8 mouse cellular contexts compared by ENCODE assay signal in the genomic region with DNA sequence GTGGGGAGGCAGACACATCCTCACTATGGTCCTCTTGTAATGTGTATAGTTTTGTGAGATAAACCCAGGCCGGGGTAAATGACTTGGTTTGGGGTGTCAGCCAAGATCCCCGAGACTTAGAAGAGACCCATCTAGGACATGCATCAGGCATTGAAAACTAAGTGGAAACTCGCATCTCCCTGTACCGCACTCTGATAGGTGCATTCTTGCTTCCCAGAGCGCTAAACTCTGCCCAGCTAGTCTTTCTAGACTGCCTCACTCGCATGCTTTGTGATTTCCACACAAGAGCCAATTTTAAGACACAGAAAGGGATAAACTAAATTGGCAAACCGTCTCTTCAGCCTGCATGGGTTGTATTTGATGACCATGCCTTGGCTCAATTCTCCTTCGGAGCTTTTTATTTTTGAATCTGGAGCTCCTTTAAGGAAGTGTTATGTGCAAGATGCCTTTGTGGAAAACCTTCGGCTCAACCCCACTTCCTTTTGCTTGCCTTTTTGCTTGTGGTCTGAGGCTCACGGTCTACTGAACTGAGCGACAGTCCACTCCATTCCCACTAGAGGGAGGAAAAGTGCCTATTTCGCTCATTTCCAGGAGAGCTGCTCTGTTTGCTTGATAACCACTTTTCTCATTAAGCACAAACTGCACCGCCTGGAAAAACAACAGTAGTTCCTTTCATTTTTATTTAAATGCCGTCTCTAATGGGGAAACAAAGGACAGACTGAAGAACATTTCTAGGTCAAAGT. TPM values are rescaled to one million over a fixed set of nuclear protein-coding genes. Genes with fewer than 3 reads are reported as not detected.
DNase-seq lines count a peak whose midpoint lies in the region; TF ChIP-seq lines count a peak whose summit lies in the region.

No protein-coding gene starts in this region.

- peak; percentile 9 for DNase-seq in gastrocnemius, postnatal 14 days
- DNase-seq in gastrocnemius, postnatal 36 days = no peak
- DNase-seq in brain, embryonic 18.5 days (ENCODE audit: low read depth, low spot score) = peak; percentile 57
- peak; percentile 31 to 60 for DNase-seq in frontal cortex, postnatal 36 days (ENCODE audit: low spot score in 2 of 2)
- peak; percentile 42 to 53 for DNase-seq in kidney, postnatal 25 days
- no peak for DNase-seq in lung, adult 2 months
- DNase-seq in retina, postnatal 7 days (ENCODE audit: low read depth, low spot score) = peak; percentile 29
- no peak for DNase-seq in ovary, postnatal 10 days (ENCODE audit: low spot score)

- H3K4me1 ChIP-seq in lung, adult 2 months (ENCODE audit: control insufficient read depth, insufficient read depth, low read length) = no peaks in the 10 kb centered on the region

- intact Hi-C loops in gastrocnemius, postnatal 14 days (cut with DNase I; ENCODE audit: low total_unique reads) = no loop called here
- intact Hi-C loops in gastrocnemius, postnatal 36 days (cut with DNase I) = no loop called here

- WGBS in lung, adult 2 months = 43% methylated on average over 14 of the region's 14 CpGs

- TF ChIP-seq CTCF in lung, adult 2 months (IDR thresholded peaks at IDR 0.05; ENCODE audit: insufficient read depth, low read length) = peak; percentile 27; the same call in 1 of the 2 replicates

- no peak overlapping the region for H3K4me3 ChIP-seq in lung, adult 2 months (replicated peaks; ENCODE audit: extremely low read depth, low read depth, low read length)

- TF ChIP-seq POLR2A in lung, adult 2 months (IDR thresholded peaks at IDR 0.05; ENCODE audit: borderline replicate concordance, extremely low read depth, low read depth, low read length) = no peak

RNA-seq across cellular contexts. Expression of a gene that starts 19.0 kb away (rescaled TPM):
- 1 to 10 TPM; 2.9 to 3.0 TPM for total RNA-seq in gastrocnemius, postnatal 14 days (2021)
- 1 to 10 TPM; 1.7 to 2.1 TPM for total RNA-seq in gastrocnemius, postnatal 36 days (2021)
- 9.8 and 10.7 TPM in 2 replicates for polyA plus RNA-seq in lung, adult 2 months (2012; rRNA removed)

RNA-seq across cellular contexts. Expression of a gene that starts 31.8 kb away (rescaled TPM):
- 1 to 10 TPM; 1.4 to 1.5 TPM for total RNA-seq in gastrocnemius, postnatal 14 days (2021)
- 1 to 10 TPM in 1 of 2 experiments, under 1 TPM in 1; 0.48 to 1.7 TPM for total RNA-seq in gastrocnemius, postnatal 36 days (2021)
- polyA plus RNA-seq in lung, adult 2 months (2012; rRNA removed) = 1.4 and 1.8 TPM in 2 replicates

Comparison
In these comparisons a context has a peak if more than half of its experiments do, and no peak if none do; other contexts are left out.
1. DNase-seq: peak in gastrocnemius, postnatal 14 days (single experiment), brain, embryonic 18.5 days (single experiment), frontal cortex, postnatal 36 days (2 of 2), kidney, postnatal 25 days (2 of 2) and retina, postnatal 7 days (single experiment); none in gastrocnemius, postnatal 36 days (0 of 2), lung, adult 2 months (single experiment) and ovary, postnatal 10 days (single experiment).